Comparison of ENCODE assay signal across 23 mouse cellular contexts in the genomic region with DNA sequence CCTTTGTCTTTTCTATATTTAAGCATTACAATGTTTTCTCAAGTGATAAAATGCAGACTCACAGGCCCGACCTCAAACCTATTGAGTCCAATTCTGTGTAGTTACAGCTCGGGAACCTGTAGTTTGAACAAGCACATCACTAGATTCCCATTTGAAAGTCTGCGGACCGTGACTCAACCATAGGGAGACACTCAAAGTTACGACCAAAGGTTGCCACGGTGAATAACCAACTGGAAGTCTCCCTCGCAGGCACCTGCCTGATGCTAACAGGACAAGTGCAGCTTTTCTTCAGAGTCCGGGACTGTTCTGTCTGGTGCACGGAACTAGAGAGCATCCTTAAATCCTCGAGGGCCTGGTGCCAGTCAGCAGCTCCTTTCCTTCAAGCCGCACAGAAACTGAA. TPM values are rescaled to one million over a fixed set of nuclear protein-coding genes. Genes with fewer than 3 reads are reported as not detected.
A peak's percentile ranks its signal among the peaks of the same experiment; 100 is the strongest.
DNase-seq lines count a peak whose midpoint lies in the region; ATAC-seq and TF ChIP-seq lines count a peak whose summit lies in the region.
"Had no signal": no experiment of that assay in that cellular context is flagged by ENCODE, and none has a peak within 500 bp of the region (broad histone marks: within the 10 kb centered on the region; RNA-seq: fewer than 3 reads in every experiment).

No protein-coding gene starts in this region.

- no peak for TF ChIP-seq RAD21 in CH12.LX (IDR thresholded peaks at IDR 0.05; ENCODE audit: low read depth, low read length)

- DNase-seq in kidney, postnatal 0 days (ENCODE audit: low spot score): no peak
- no peak for DNase-seq in CH12.LX (ENCODE audit: extremely low read depth)
- DNase-seq: adrenal gland, postnatal 25 days; cerebellum, adult 18-20 months; cerebellum, adult 9-11 months; cerebellum, postnatal 36 days; forebrain, postnatal 0 days; gastrocnemius, postnatal 14 days; heart, postnatal 36 days had no signal

- no peak overlapping the region for H3K4me3 ChIP-seq in intestine, postnatal 0 days (ENCODE audit: low read depth, low read length)
- no peak overlapping the region for H3K4me3 ChIP-seq in intestine, embryonic 15.5 days (replicated peaks)
- no peak overlapping the region for H3K4me3 ChIP-seq in kidney, postnatal 0 days (replicated peaks; ENCODE audit: low read depth, low read length)
- H3K4me3 ChIP-seq in kidney, embryonic 16.5 days (ENCODE audit: low read length): no peak overlapping the region
- H3K4me3 ChIP-seq in CH12.LX (replicated peaks in 1 of 3; ENCODE audit: low read depth in 2 of 3, low read length in 2 of 3, poor library complexity in 1 of 3) (no peak overlapping the region), macrophage (ENCODE audit: inconsistent target) (no peak overlapping the region)
- H3K4me3 ChIP-seq in forebrain, embryonic 16.5 days (replicated peaks; ENCODE audit: low read length): no peak overlapping the region
- H3K4me3 ChIP-seq: embryonic facial prominence, embryonic 13.5 days; forebrain, embryonic 12.5 days; heart, embryonic 12.5 days had no signal

- no peak overlapping the region for H3K9ac ChIP-seq in intestine, postnatal 0 days (ENCODE audit: low read depth, low read length)
- no peak overlapping the region for H3K9ac ChIP-seq in intestine, embryonic 15.5 days
- no peak overlapping the region for H3K9ac ChIP-seq in kidney, postnatal 0 days (ENCODE audit: low read depth, low read length)
- H3K9ac ChIP-seq in kidney, embryonic 16.5 days (replicated peaks; ENCODE audit: low read length): no peak overlapping the region
- no peak overlapping the region for H3K9ac ChIP-seq in CH12.LX (ENCODE audit: insufficient read depth, low read depth)
- no peak overlapping the region for H3K9ac ChIP-seq in forebrain, embryonic 16.5 days (replicated peaks; ENCODE audit: low read depth, low read length)
- H3K9ac ChIP-seq: embryonic facial prominence, embryonic 13.5 days; forebrain, embryonic 12.5 days; forebrain, postnatal 0 days; heart, embryonic 12.5 days had no signal

- in situ Hi-C loops in CH12.LX (cut with MboI; ENCODE audit: low pct_ligation_motif_present, low pct_unique_long_range_greater_than_20kb, low sequenced_read_pairs): loop anchor here (5.0 kb wide), 1 partner anchor 33 kb away; a partner anchor contains a TSS

- no peaks in the 10 kb centered on the region for H3K79me2 ChIP-seq in CH12.LX (replicated peaks; ENCODE audit: control insufficient read depth, extremely low read depth, insufficient read depth, poor library complexity, severe bottlenecking)
- no peaks in the 10 kb centered on the region for H3K79me2 ChIP-seq in macrophage (ENCODE audit: inconsistent target)

- H3K4me1 ChIP-seq in intestine, postnatal 0 days (replicated peaks; ENCODE audit: control insufficient read depth, insufficient read depth, low read length): no peaks in the 10 kb centered on the region; the same call in 1 of the 2 replicates
- H3K4me1 ChIP-seq in intestine, embryonic 15.5 days (replicated peaks): no peaks in the 10 kb centered on the region; the same call in 1 of the 2 replicates
- no peaks in the 10 kb centered on the region for H3K4me1 ChIP-seq in kidney, postnatal 0 days (replicated peaks; ENCODE audit: insufficient read depth, low read length)
- peaks cover 8% of the 10 kb centered on the region for H3K4me1 ChIP-seq in kidney, embryonic 16.5 days (ENCODE audit: insufficient read depth, low read length)
- H3K4me1 ChIP-seq in CH12.LX (ENCODE audit: control insufficient read depth in 1 of 2, insufficient read depth in 2 of 2): no peaks in the 10 kb centered on the region
- peaks cover 1% of the 10 kb centered on the region for H3K4me1 ChIP-seq in forebrain, embryonic 16.5 days (replicated peaks; ENCODE audit: control insufficient read depth, insufficient read depth, low read length)

- no peaks in the 10 kb centered on the region for H3K9me3 ChIP-seq in intestine, postnatal 0 days (ENCODE audit: control insufficient read depth)
- H3K9me3 ChIP-seq in intestine, embryonic 15.5 days: no peaks in the 10 kb centered on the region
- no peaks in the 10 kb centered on the region for H3K9me3 ChIP-seq in kidney, postnatal 0 days (replicated peaks; ENCODE audit: low read length)
- H3K9me3 ChIP-seq in kidney, embryonic 16.5 days (ENCODE audit: low read length): no peaks in the 10 kb centered on the region
- no peaks in the 10 kb centered on the region for H3K9me3 ChIP-seq in CH12.LX (replicated peaks; ENCODE audit: low read length)
- H3K9me3 ChIP-seq in forebrain, embryonic 16.5 days (ENCODE audit: control insufficient read depth, low read length): no peaks in the 10 kb centered on the region
- H3K9me3 ChIP-seq: embryonic facial prominence, embryonic 13.5 days; forebrain, embryonic 12.5 days; G1E; heart, embryonic 12.5 days had no signal

- TF ChIP-seq EP300 in CH12.LX (IDR thresholded peaks at IDR 0.05; ENCODE audit: low read length): no peak

- 79% methylated on average over 11 of the region's 11 CpGs for WGBS in intestine, postnatal 0 days
- 87% methylated on average over 11 of the region's 11 CpGs for WGBS in intestine, embryonic 15.5 days
- WGBS in kidney, postnatal 0 days: 39% methylated on average over 11 of the region's 11 CpGs
- WGBS in kidney, embryonic 16.5 days: 47% methylated on average over 11 of the region's 11 CpGs
- 89% methylated on average over 11 of the region's 11 CpGs for WGBS in macrophage (ENCODE audit: missing documents)
- 90% methylated on average over 11 of the region's 11 CpGs for WGBS in forebrain, embryonic 16.5 days

- H3K27me3 ChIP-seq in intestine, postnatal 0 days (replicated peaks; ENCODE audit: control insufficient read depth, insufficient read depth, low read length): no peaks in the 10 kb centered on the region
- no peaks in the 10 kb centered on the region for H3K27me3 ChIP-seq in intestine, embryonic 15.5 days (replicated peaks)
- no peaks in the 10 kb centered on the region for H3K27me3 ChIP-seq in kidney, postnatal 0 days (ENCODE audit: insufficient read depth, low read length)
- H3K27me3 ChIP-seq in kidney, embryonic 16.5 days (ENCODE audit: insufficient read depth, low read length): no peaks in the 10 kb centered on the region
- H3K27me3 ChIP-seq in CH12.LX (replicated peaks): no peaks in the 10 kb centered on the region
- H3K27me3 ChIP-seq in forebrain, embryonic 16.5 days (replicated peaks; ENCODE audit: control insufficient read depth, insufficient read depth, low read length): no peaks in the 10 kb centered on the region
- H3K27me3 ChIP-seq: embryonic facial prominence, embryonic 13.5 days; forebrain, embryonic 12.5 days; heart, embryonic 12.5 days; Patski had no signal

- H3K4me2 ChIP-seq in intestine, postnatal 0 days (replicated peaks; ENCODE audit: low read depth): no peak overlapping the region
- no peak overlapping the region for H3K4me2 ChIP-seq in intestine, embryonic 15.5 days (replicated peaks)
- no peak overlapping the region for H3K4me2 ChIP-seq in kidney, postnatal 0 days (ENCODE audit: low read length)
- H3K4me2 ChIP-seq in kidney, embryonic 16.5 days (replicated peaks; ENCODE audit: low read depth, low read length): no peak overlapping the region
- H3K4me2 ChIP-seq in CH12.LX (ENCODE audit: insufficient read depth, low read depth, poor library complexity, severe bottlenecking): peak overlapping the region; percentile 54
- no peak overlapping the region for H3K4me2 ChIP-seq in forebrain, embryonic 16.5 days (ENCODE audit: low read length)
- H3K4me2 ChIP-seq: embryonic facial prominence, embryonic 13.5 days; forebrain, embryonic 12.5 days; heart, embryonic 12.5 days had no signal

- peak overlapping the region; percentile 51 for H3K27ac ChIP-seq in intestine, postnatal 0 days (ENCODE audit: low read depth, low read length)
- no peak overlapping the region for H3K27ac ChIP-seq in intestine, embryonic 15.5 days
- no peak overlapping the region; the same call in 1 of the 2 replicates for H3K27ac ChIP-seq in kidney, postnatal 0 days
- no peak overlapping the region for H3K27ac ChIP-seq in kidney, embryonic 16.5 days (ENCODE audit: low read length)
- H3K27ac ChIP-seq in CH12.LX (ENCODE audit: insufficient read depth, low read depth): no peak overlapping the region
- peak overlapping the region; percentile 86 for H3K27ac ChIP-seq in macrophage
- no peak overlapping the region for H3K27ac ChIP-seq in forebrain, embryonic 16.5 days (ENCODE audit: low read length)
- H3K27ac ChIP-seq: embryonic facial prominence, embryonic 13.5 days; forebrain, embryonic 12.5 days had no signal

- dilution Hi-C loops in CH12.LX (cut with MboI; ENCODE audit: extremely low pct_ligation_motif_present, extremely low pct_unique_long_range_greater_than_20kb, low sequenced_read_pairs): no loop called here

- H3K36me3 ChIP-seq in intestine, postnatal 0 days (ENCODE audit: control insufficient read depth, insufficient read depth): no peaks in the 10 kb centered on the region
- H3K36me3 ChIP-seq in intestine, embryonic 15.5 days: no peaks in the 10 kb centered on the region
- H3K36me3 ChIP-seq in kidney, postnatal 0 days (ENCODE audit: insufficient read depth, low read length): 0 out of 2 replicates have a peak, but pooled peaks cover 4% of the 10 kb centered on the region
- H3K36me3 ChIP-seq in kidney, embryonic 16.5 days (ENCODE audit: insufficient read depth, low read length): peaks cover 5% of the 10 kb centered on the region; the same call in 1 of the 2 replicates
- H3K36me3 ChIP-seq in CH12.LX (replicated peaks in 1 of 2; ENCODE audit: control insufficient read depth in 1 of 2, insufficient read depth in 1 of 2, low read length in 1 of 2) (no peaks in the 10 kb centered on the region), macrophage (ENCODE audit: inconsistent target) (no peaks in the 10 kb centered on the region)
- peaks cover 14% of the 10 kb centered on the region for H3K36me3 ChIP-seq in forebrain, embryonic 16.5 days (ENCODE audit: control insufficient read depth, insufficient read depth)
- H3K36me3 ChIP-seq: G1E had no signal

- no peak for TF ChIP-seq CTCF in intestine, postnatal 0 days (IDR thresholded peaks at IDR 0.05; ENCODE audit: low read depth)
- TF ChIP-seq CTCF in kidney, postnatal 0 days (IDR thresholded peaks at IDR 0.05; ENCODE audit: low read depth): no peak
- no peak for TF ChIP-seq CTCF in CH12.LX (conservative IDR thresholded peaks at IDR 0.05 in 1 of 2, IDR thresholded peaks at IDR 0.05 in 1 of 2; ENCODE audit: low read depth in 2 of 2, low read length in 2 of 2)

- no peak for ATAC-seq in intestine, postnatal 0 days
- no peak for ATAC-seq in intestine, embryonic 15.5 days
- ATAC-seq in kidney, postnatal 0 days (replicated peaks; ENCODE audit: low FRiP score, low read depth): peak; percentile 40; the same call in 1 of the 2 replicates
- ATAC-seq in kidney, embryonic 16.5 days (ENCODE audit: low FRiP score, low TSS enrichment): no peak
- ATAC-seq in forebrain, embryonic 16.5 days: no peak
- ATAC-seq: activated CD4-positive, CD25-positive, alpha-beta regulatory T cell, adult 4 months; forebrain, postnatal 0 days; hindbrain, embryonic 16.5 days had no signal

- TF ChIP-seq POLR2A in CH12.LX (IDR thresholded peaks at IDR 0.05; ENCODE audit: low read depth, low read length): no peak

RNA-seq across cellular contexts. Expression of a gene that starts 5.7 kb away (rescaled TPM):
- polyA plus RNA-seq in intestine, postnatal 0 days (2015; fragmentation: Nextera tagmentation; extraction: Ambion mirVana): 14.5 and 15.9 TPM in 2 replicates
- 15.4 and 16.5 TPM in 2 replicates for polyA plus RNA-seq in intestine, embryonic 15.5 days (2015; fragmentation: Nextera tagmentation; extraction: Ambion mirVana)
- polyA plus RNA-seq in kidney, postnatal 0 days (2015; fragmentation: Nextera tagmentation; extraction: Ambion mirVana): 22.2 and 24.6 TPM in 2 replicates
- polyA plus RNA-seq in kidney, embryonic 16.5 days (2015; fragmentation: Nextera tagmentation; extraction: Ambion mirVana): 32.7 and 35.2 TPM in 2 replicates
- total RNA-seq in CH12.LX (2012; rRNA removed): 0.04 TPM in 1 of 2 replicates, not detected in the other
- not detected in 2 replicates for total RNA-seq in CH12.LX (2014; rRNA removed)
- polyA plus RNA-seq in CH12.LX (2012; ENCODE audit: insufficient read length, low read depth): 0.24 and 0.27 TPM in 2 replicates
- 10 to 100 TPM in 8 of 26 experiments, 1 to 10 TPM in 18; 2.7 to 15.1 (median 8.4) TPM for total RNA-seq in macrophage (2018; cell fraction: chromatin; rRNA removed)
- total RNA-seq in macrophage (2018; cell fraction: cytosol; rRNA removed): 1 to 10 TPM; 2.4 to 6.7 (median 4.1) TPM
- 10 to 100 TPM in 3 of 26 experiments, 1 to 10 TPM in 23; 1.6 to 20.0 (median 5.9) TPM for total RNA-seq in macrophage (2018; cell fraction: nucleus; rRNA removed)
- 2.7 to 5.4 TPM (median 5.3 TPM) in 3 replicates for polyA plus RNA-seq in macrophage (2018)
- polyA plus RNA-seq in forebrain, embryonic 16.5 days (2015; fragmentation: Nextera tagmentation; extraction: Ambion mirVana): 181 and 182 TPM in 2 replicates
- polyA plus RNA-seq: activated CD4-positive, CD25-positive, alpha-beta regulatory T cell, adult 4 months had no signal

RNA-seq across cellular contexts. Expression of a gene that starts 9.8 kb away (rescaled TPM):
- 47.2 and 52.2 TPM in 2 replicates for polyA plus RNA-seq in intestine, postnatal 0 days (2015; fragmentation: Nextera tagmentation; extraction: Ambion mirVana)
- 23.4 and 23.6 TPM in 2 replicates for polyA plus RNA-seq in intestine, embryonic 15.5 days (2015; fragmentation: Nextera tagmentation; extraction: Ambion mirVana)
- 31.9 and 33.2 TPM in 2 replicates for polyA plus RNA-seq in kidney, postnatal 0 days (2015; fragmentation: Nextera tagmentation; extraction: Ambion mirVana)
- polyA plus RNA-seq in kidney, embryonic 16.5 days (2015; fragmentation: Nextera tagmentation; extraction: Ambion mirVana): 9.1 and 15.3 TPM in 2 replicates
- total RNA-seq in CH12.LX (2012; rRNA removed): 10.0 and 10.9 TPM in 2 replicates
- 5.8 and 7.0 TPM in 2 replicates for total RNA-seq in CH12.LX (2014; rRNA removed)
- 21.4 and 23.9 TPM in 2 replicates for polyA plus RNA-seq in CH12.LX (2012; ENCODE audit: insufficient read length, low read depth)
- 100 to 1,000 TPM in 23 of 26 experiments, 10 to 100 TPM in 3; 84.4 to 383 (median 149) TPM for total RNA-seq in macrophage (2018; cell fraction: chromatin; rRNA removed)
- 100 to 1,000 TPM in 10 of 26 experiments, 10 to 100 TPM in 16; 76.0 to 130 (median 96.6) TPM for total RNA-seq in macrophage (2018; cell fraction: cytosol; rRNA removed)
- total RNA-seq in macrophage (2018; cell fraction: nucleus; rRNA removed): 100 to 1,000 TPM; 100 to 448 (median 137) TPM
- 62.5 to 98.7 TPM (median 75.6 TPM) in 3 replicates for polyA plus RNA-seq in macrophage (2018)
- polyA plus RNA-seq in forebrain, embryonic 16.5 days (2015; fragmentation: Nextera tagmentation; extraction: Ambion mirVana): 28.8 and 31.9 TPM in 2 replicates

RNA-seq across cellular contexts. Expression of a gene that starts 28.4 kb away (rescaled TPM):
- 0.08 TPM in 1 of 2 replicates, not detected in the other for polyA plus RNA-seq in intestine, postnatal 0 days (2015; fragmentation: Nextera tagmentation; extraction: Ambion mirVana)
- not detected in 2 replicates for polyA plus RNA-seq in intestine, embryonic 15.5 days (2015; fragmentation: Nextera tagmentation; extraction: Ambion mirVana)
- 0.34 and 0.38 TPM in 2 replicates for polyA plus RNA-seq in kidney, postnatal 0 days (2015; fragmentation: Nextera tagmentation; extraction: Ambion mirVana)
- polyA plus RNA-seq in kidney, embryonic 16.5 days (2015; fragmentation: Nextera tagmentation; extraction: Ambion mirVana): 0.60 and 0.71 TPM in 2 replicates
- total RNA-seq in CH12.LX (2012; rRNA removed): not detected in 2 replicates
- not detected in 2 replicates for total RNA-seq in CH12.LX (2014; rRNA removed)
- not detected in 2 replicates for polyA plus RNA-seq in CH12.LX (2012; ENCODE audit: insufficient read length, low read depth)
- 1 to 10 TPM in 20 of 26 experiments, under 1 TPM in 3, not detected in 3; 0.50 to 5.2 (median 2.6) TPM for total RNA-seq in macrophage (2018; cell fraction: chromatin; rRNA removed)
- total RNA-seq in macrophage (2018; cell fraction: cytosol; rRNA removed): under 1 TPM in 6 of 26 experiments, not detected in 20; 0.09 to 0.33 (median 0.19) TPM
- total RNA-seq in macrophage (2018; cell fraction: nucleus; rRNA removed): 1 to 10 TPM in 6 of 26 experiments, under 1 TPM in 15, not detected in 5; 0.39 to 4.1 (median 0.78) TPM
- polyA plus RNA-seq in macrophage (2018): 0.19 to 0.27 TPM (median 0.27 TPM) in 3 replicates
- polyA plus RNA-seq in forebrain, embryonic 16.5 days (2015; fragmentation: Nextera tagmentation; extraction: Ambion mirVana): not detected in 2 replicates
- total RNA-seq: G1E; heart, postnatal 36 days had no signal
- polyA plus RNA-seq: activated CD4-positive, CD25-positive, alpha-beta regulatory T cell, adult 4 months; embryonic facial prominence, embryonic 13.5 days; forebrain, postnatal 0 days; G1E; heart, embryonic 12.5 days; heart, embryonic 16.5 days; hindbrain, embryonic 11.5 days; hindbrain, embryonic 16.5 days had no signal

RNA-seq across cellular contexts. Expression of a gene that starts 35.1 kb away (rescaled TPM):
- polyA plus RNA-seq in intestine, postnatal 0 days (2015; fragmentation: Nextera tagmentation; extraction: Ambion mirVana): 16.2 and 17.6 TPM in 2 replicates
- polyA plus RNA-seq in intestine, embryonic 15.5 days (2015; fragmentation: Nextera tagmentation; extraction: Ambion mirVana): 1.6 and 1.7 TPM in 2 replicates
- 97.6 and 110 TPM in 2 replicates for polyA plus RNA-seq in kidney, postnatal 0 days (2015; fragmentation: Nextera tagmentation; extraction: Ambion mirVana)
- 30.4 and 35.0 TPM in 2 replicates for polyA plus RNA-seq in kidney, embryonic 16.5 days (2015; fragmentation: Nextera tagmentation; extraction: Ambion mirVana)
- total RNA-seq in CH12.LX (2012; rRNA removed) (not detected in 2 replicates), CH12.LX (2014; rRNA removed) (not detected in 2 replicates)
- polyA plus RNA-seq in CH12.LX (2012; ENCODE audit: insufficient read length, low read depth) (not detected in 2 replicates), macrophage (2018) (1.3 to 2.2 TPM (median 1.9 TPM) in 3 replicates)
- 10 to 100 TPM in 2 of 26 experiments, 1 to 10 TPM in 22, under 1 TPM in 1, not detected in 1; 0.95 to 11.2 (median 3.6) TPM for total RNA-seq in macrophage (2018; cell fraction: chromatin; rRNA removed)
- 1 to 10 TPM; 1.0 to 2.4 (median 1.5) TPM for total RNA-seq in macrophage (2018; cell fraction: cytosol; rRNA removed)
- 1 to 10 TPM in 25 of 26 experiments, under 1 TPM in 1; 0.92 to 5.1 (median 2.3) TPM for total RNA-seq in macrophage (2018; cell fraction: nucleus; rRNA removed)
- polyA plus RNA-seq in forebrain, embryonic 16.5 days (2015; fragmentation: Nextera tagmentation; extraction: Ambion mirVana): 0.66 and 0.82 TPM in 2 replicates
- total RNA-seq: G1E had no signal
- polyA plus RNA-seq: activated CD4-positive, CD25-positive, alpha-beta regulatory T cell, adult 4 months; G1E had no signal

RNA-seq across cellular contexts. Expression of a gene that starts 44.7 kb away (rescaled TPM):
- 0.42 TPM in 1 of 2 replicates, not detected in the other for polyA plus RNA-seq in intestine, postnatal 0 days (2015; fragmentation: Nextera tagmentation; extraction: Ambion mirVana)
- 0.18 TPM in 1 of 2 replicates, not detected in the other for polyA plus RNA-seq in intestine, embryonic 15.5 days (2015; fragmentation: Nextera tagmentation; extraction: Ambion mirVana)
- polyA plus RNA-seq in kidney, postnatal 0 days (2015; fragmentation: Nextera tagmentation; extraction: Ambion mirVana): 0.11 and 0.13 TPM in 2 replicates
- not detected in 2 replicates for polyA plus RNA-seq in kidney, embryonic 16.5 days (2015; fragmentation: Nextera tagmentation; extraction: Ambion mirVana)
- not detected in 2 replicates for total RNA-seq in CH12.LX (2012; rRNA removed)
- total RNA-seq in CH12.LX (2014; rRNA removed): not detected in 2 replicates
- not detected in 2 replicates for polyA plus RNA-seq in CH12.LX (2012; ENCODE audit: insufficient read length, low read depth)
- under 1 TPM in 3 of 26 experiments, not detected in 23; 0.54 to 0.71 (median 0.68) TPM for total RNA-seq in macrophage (2018; cell fraction: chromatin; rRNA removed)
- total RNA-seq in macrophage (2018; cell fraction: cytosol; rRNA removed): not detected
- total RNA-seq in macrophage (2018; cell fraction: nucleus; rRNA removed): under 1 TPM in 1 of 26 experiments, not detected in 25; 0.46 TPM
- polyA plus RNA-seq in macrophage (2018): not detected in 3 replicates
- 0.30 and 0.51 TPM in 2 replicates for polyA plus RNA-seq in forebrain, embryonic 16.5 days (2015; fragmentation: Nextera tagmentation; extraction: Ambion mirVana)
- total RNA-seq: forebrain, postnatal 0 days; G1E had no signal
- polyA plus RNA-seq: activated CD4-positive, CD25-positive, alpha-beta regulatory T cell, adult 4 months; G1E; heart, embryonic 12.5 days; heart, embryonic 16.5 days; hindbrain, embryonic 11.5 days had no signal

Comparison
In these comparisons a context has a peak if more than half of its experiments do, and no peak if none do; other contexts are left out.
1. H3K27ac ChIP-seq: peak in intestine, postnatal 0 days (single experiment) and macrophage (single experiment); none in intestine, embryonic 15.5 days (single experiment), kidney, postnatal 0 days (single experiment), kidney, embryonic 16.5 days (single experiment), CH12.LX (single experiment) and forebrain, embryonic 16.5 days (single experiment).